Mouse (Mus musculus): ENCODE results near the gene Art2b.

DNA sequence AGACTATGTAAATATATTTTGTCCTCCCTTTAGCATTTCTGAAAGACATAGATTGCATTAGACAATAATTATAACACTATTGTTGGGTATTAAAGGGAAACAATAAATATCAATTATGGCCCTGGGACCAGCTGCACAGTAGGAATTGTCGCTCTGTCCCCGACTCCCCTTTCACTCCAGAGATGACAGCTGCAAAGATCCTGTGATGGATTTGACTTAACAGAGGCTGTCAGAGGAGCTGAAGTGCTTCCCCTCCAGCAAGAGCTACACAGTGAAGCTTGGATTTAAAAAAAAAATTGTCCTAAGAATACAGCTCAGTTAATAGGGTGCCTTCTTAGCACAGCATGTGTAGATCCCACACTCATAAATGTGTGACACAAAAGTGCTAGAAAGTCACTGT is 13.1 kb upstream of the Art2b start:
- TF ChIP-seq CTCF (IDR thresholded peaks at IDR 0.05; ENCODE audit: insufficient read depth, low read length) (no peak), POLR2A (IDR thresholded peaks at IDR 0.05; ENCODE audit: borderline replicate concordance, extremely low read depth, low read depth, low read length) (no peak)

Data from lung, adult 2 months (tissue).